Mouse (Mus musculus) limb, embryonic 14.5 days (tissue): ENCODE measurements at regions not wholly inside any gene's neighbourhood (a gene's known extent, or its start where the extent isn't known, plus 50 kb on each side); places are given as distances from the start of the nearest gene placed in this dataset.

ENCODE experiments used
- ATAC-seq: fragments of 200-750 bp; cut with Nextera tagmentation; 2 replicates; pipeline ENCODE4 v1.8.0; 2017; ENCODE audit warnings: low read depth, moderate number of reproducible peaks, moderate TSS enrichment; ENCODE audit not compliant: low FRiP score
- DNase-seq: peaks from one replicate; pipeline ENCODE4 v3.0.0-alpha.2; 2015; ENCODE audit warnings: low spot score
- H3K27ac ChIP-seq: fragments of 300-500 bp; sonication (generic); replicated peaks from 2 replicates; pipeline ENCODE4 v1.5.1; 2014; ENCODE audit warnings: low read depth, mild to moderate bottlenecking, low read length, moderate library complexity, mixed read lengths
- H3K27me3 ChIP-seq: fragments of 300-500 bp; sonication (generic); 2 replicates; pipeline ENCODE4 v1.6.1; 2014; ENCODE audit warnings: low read length, mixed read lengths; ENCODE audit not compliant: control insufficient read depth, insufficient read depth
- H3K36me3 ChIP-seq: fragments of 300-500 bp; sonication (generic); 2 replicates; pipeline ENCODE4 v1.6.1; 2014; ENCODE audit warnings: mild to moderate bottlenecking, low read length, moderate library complexity, mixed read lengths; ENCODE audit not compliant: control insufficient read depth, insufficient read depth
- H3K4me1 ChIP-seq: fragments of 300-500 bp; sonication (generic); 2 replicates; pipeline ENCODE4 v1.6.1; 2014; ENCODE audit warnings: antibody characterized with exemption, low read length, mixed read lengths; ENCODE audit not compliant: control insufficient read depth, insufficient read depth
- H3K4me2 ChIP-seq: fragments of 300-500 bp; sonication (generic); replicated peaks from 2 replicates; pipeline ENCODE4 v1.6.1; 2014; ENCODE audit warnings: low read depth, mild to moderate bottlenecking, low read length, moderate library complexity; ENCODE audit not compliant: severe bottlenecking
- H3K4me3 ChIP-seq: fragments of 300-500 bp; sonication (generic); replicated peaks from 2 replicates; pipeline ENCODE4 v1.5.1; 2014; ENCODE audit warnings: low read length
- H3K9ac ChIP-seq: fragments of 300-500 bp; sonication (generic); 2 replicates; pipeline ENCODE4 v1.6.1; 2014; ENCODE audit warnings: mild to moderate bottlenecking, low read depth, low read length, moderate library complexity; ENCODE audit not compliant: severe bottlenecking
- H3K9me3 ChIP-seq: fragments of 300-500 bp; sonication (generic); 2 replicates; pipeline ENCODE4 v1.6.1; 2016; ENCODE audit warnings: low read length; ENCODE audit not compliant: control insufficient read depth
- POLR2A ChIP-seq: fragments of 200-500 bp; IDR thresholded peaks from 2 replicates; pipeline ENCODE4 v1.8.0; 2012; ENCODE audit warnings: inconsistent platforms, mild to moderate bottlenecking, moderate library complexity, borderline replicate concordance; ENCODE audit not compliant: insufficient read depth, insufficient read length; ENCODE audit errors: extremely low read depth
- WGBS: fragments of 180-500 bp; shearing (Covaris S2); extraction: QIAGEN DNeasy Blood & Tissue Kit; methylation state at CpG from one replicate; pipeline ENCODE4 v1.1.7; 2014; 5-methylcytosine and 5-hydroxymethylcytosine counted together

DNA sequence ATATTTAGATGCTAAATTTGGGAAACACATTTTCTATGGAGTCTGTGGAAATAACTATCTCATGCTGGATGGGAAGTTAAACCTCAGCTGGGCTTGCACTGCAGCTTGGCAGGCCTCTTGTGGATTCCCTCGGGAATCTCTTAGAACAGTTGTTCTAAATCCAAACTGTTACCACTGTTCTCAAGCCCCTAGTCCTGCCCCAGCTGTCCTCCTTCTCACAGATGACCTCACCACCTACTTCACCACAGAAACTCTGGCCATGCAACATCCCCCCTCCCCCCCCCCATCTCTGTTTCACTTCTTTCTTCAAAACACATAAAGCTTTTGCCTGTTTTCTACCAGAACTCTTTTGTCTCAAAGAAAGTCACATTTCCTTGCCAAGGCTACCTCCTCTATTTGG, 136.6 kb upstream of the Wdr44 start:
- no peak for TF ChIP-seq POLR2A
- Histone ChIP-seq H3K36me3 (no peaks in the 10 kb centered on the region), H3K9me3 (no peaks in the 10 kb centered on the region), H3K27ac (0 out of 2 replicates have a peak overlapping the region, but pooled peaks have one; percentile 38), H3K27me3 (no peaks in the 10 kb centered on the region), H3K4me1 (no peaks in the 10 kb centered on the region), H3K9ac (no peak overlapping the region), H3K4me3 (no peak overlapping the region), H3K4me2 (no peak overlapping the region)
- WGBS: 45% methylated on average over 1 of the region's 1 CpGs
- ATAC-seq: peak; percentile 71
- DNase-seq: peak; percentile 64

DNA sequence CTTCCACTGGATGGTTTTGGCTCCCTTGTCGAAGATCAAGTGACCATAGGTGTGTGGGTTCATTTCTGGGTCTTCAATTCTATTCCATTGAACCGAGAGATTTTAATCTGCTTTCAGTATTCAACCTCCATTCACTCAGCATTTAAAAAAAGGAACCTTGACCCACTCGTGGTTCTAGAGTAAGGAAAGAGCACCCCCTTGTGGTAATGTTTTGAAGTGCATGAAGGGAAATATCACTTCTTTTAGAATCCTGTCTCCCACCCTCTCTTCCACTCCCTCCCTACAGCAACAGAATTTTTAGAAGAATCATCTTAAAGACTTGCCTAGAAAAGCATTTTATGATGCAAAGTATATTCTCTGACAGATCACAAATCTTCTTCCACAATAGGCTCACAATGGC, 127.3 kb upstream of the Wdr44 start:
- TF ChIP-seq POLR2A: no peak
- Histone ChIP-seq H3K4me2 (no peak overlapping the region), H3K27ac (no peak overlapping the region), H3K36me3 (no peaks in the 10 kb centered on the region), H3K9ac (no peak overlapping the region), H3K27me3 (no peaks in the 10 kb centered on the region), H3K4me1 (no peaks in the 10 kb centered on the region), H3K9me3 (no peaks in the 10 kb centered on the region), H3K4me3 (no peak overlapping the region)
- no peak for ATAC-seq
- peak; percentile 64 for DNase-seq
- WGBS: 17% methylated on average over 3 of the region's 3 CpGs
